ENCODE assay signal across 15 mouse cellular contexts in the genomic region with DNA sequence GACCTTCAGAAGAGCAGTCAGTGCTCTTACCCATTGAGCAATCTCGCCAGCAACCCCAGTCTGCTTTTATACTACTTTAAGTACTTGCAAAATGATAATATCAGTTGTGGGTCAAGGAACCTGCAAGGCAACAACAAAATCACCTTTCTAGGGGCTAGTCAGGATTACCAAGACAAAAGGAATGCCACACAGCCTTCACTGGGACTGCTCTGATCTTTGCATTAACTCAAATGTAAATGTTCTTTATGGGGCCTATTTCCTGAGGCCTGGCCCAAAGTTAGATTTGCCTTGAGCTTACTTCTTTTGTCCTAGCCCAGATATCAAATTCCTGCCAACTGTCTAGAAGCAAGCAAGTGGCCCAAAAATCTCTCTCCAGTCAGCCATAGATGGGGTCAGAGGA.
"Had no signal": no experiment of that assay in that cellular context is flagged by ENCODE, and none has a peak within 500 bp of the region (broad histone marks: within the 10 kb centered on the region; RNA-seq: fewer than 3 reads in every experiment).

No protein-coding gene starts in this region.

- H3K36me3 ChIP-seq: neural tube, embryonic 15.5 days; stomach, embryonic 15.5 days had no signal

- H3K4me1 ChIP-seq: stomach, embryonic 15.5 days had no signal

- DNase-seq: retina, postnatal 1 day; right cerebral cortex, adult 18-20 months; right cerebral cortex, postnatal 14 days; right cerebral cortex, postnatal 25 days; right cerebral cortex, postnatal 4 days; spleen, adult 18-20 months; thymus, adult 18-20 months; thymus, adult 2 months; thymus, postnatal 14 days; thymus, postnatal 25 days; thymus, postnatal 36 days; thymus, postnatal 4 days had no signal

- H3K27ac ChIP-seq: neural tube, embryonic 15.5 days; stomach, embryonic 15.5 days; stomach, postnatal 0 days had no signal

- H3K9me3 ChIP-seq: neural tube, embryonic 15.5 days; stomach, embryonic 15.5 days had no signal

- H3K9ac ChIP-seq: neural tube, embryonic 15.5 days; stomach, embryonic 15.5 days had no signal

- H3K4me3 ChIP-seq: neural tube, embryonic 15.5 days; stomach, embryonic 15.5 days had no signal
